Mouse (Mus musculus): ENCODE results near the gene Myh3.

Myh3 gene

GRCm38 (mm10) chr11:67144559-67145265 is 66.6 kb downstream of the Myh3 start:
- ATAC-seq (ENCODE audit: low TSS enrichment), result no peak

GRCm38 (mm10) chr11:67145482-67146408 is 67.6 kb downstream of the Myh3 start:
- no peak for ATAC-seq (ENCODE audit: low TSS enrichment)

GRCm38 (mm10) chr11:67146409-67147282 is 68.5 kb downstream of the Myh3 start:
- no peak for ATAC-seq (ENCODE audit: low TSS enrichment)

GRCm38 (mm10) chr11:67147283-67147921 is 69.3 kb downstream of the Myh3 start:
- no peak for ATAC-seq (ENCODE audit: low TSS enrichment)

GRCm38 (mm10) chr11:67148286-67149012 is 70.3 kb downstream of the Myh3 start:
- no peak for ATAC-seq (ENCODE audit: low TSS enrichment)

GRCm38 (mm10) chr11:67150237-67150636 is 72.1 kb downstream of the Myh3 start:
- no peak for ATAC-seq (ENCODE audit: low TSS enrichment)

- no peak for ATAC-seq (ENCODE audit: low TSS enrichment)
These were observed 73.1 kb downstream of the Myh3 start for GRCm38 (mm10) chr11:67151159-67151558.

Measured in frontal cortex, adult (tissue).